Mouse (Mus musculus) cerebellum, postnatal 36 days (tissue): Measurements from ENCODE around the gene Pan3.
"Not testable (repeated sequence)": the region's sequence is repeated elsewhere in the genome, so short reads cannot be mapped to it uniquely, and the experiment has no call there.

Experiments used
- DNase-seq, 2 experiments: peaks; one replicate each; pipeline ENCODE4 v3.0.0; 2021 to 2022; ENCODE audit warnings: mixed read lengths in 2 of 2

The Pan3 gene

GRCm38 (mm10) chr5:147489226-147489625 lies 59.3 kb downstream of the Pan3 start:
- DNase-seq, result no peak

GRCm38 (mm10) chr5:147490907-147491306 lies 60.9 kb downstream of the Pan3 start:
- DNase-seq, result no peak

- DNase-seq, result no peak
These were observed 62.5 kb downstream of the Pan3 start for GRCm38 (mm10) chr5:147492511-147492910.

GRCm38 (mm10) chr5:147493205-147493604 lies 63.2 kb downstream of the Pan3 start:
- DNase-seq, result no peak

- DNase-seq, result no peak
These were observed 63.7 kb downstream of the Pan3 start for GRCm38 (mm10) chr5:147493685-147494084.

GRCm38 (mm10) chr5:147494388-147494787 lies 64.4 kb downstream of the Pan3 start:
- no peak for DNase-seq

GRCm38 (mm10) chr5:147494791-147495376 lies 64.9 kb downstream of the Pan3 start:
- no peak for DNase-seq

GRCm38 (mm10) chr5:147495961-147496360 lies 66.0 kb downstream of the Pan3 start:
- DNase-seq, result peak; percentile 49 to 67

- peak; percentile 15 to 21 for DNase-seq
These were observed 67.0 kb downstream of the Pan3 start for GRCm38 (mm10) chr5:147496921-147497320.

- no peak for DNase-seq
These were observed 67.8 kb downstream of the Pan3 start for GRCm38 (mm10) chr5:147497714-147498113.

- DNase-seq, result no peak
These were observed 71.6 kb downstream of the Pan3 start for GRCm38 (mm10) chr5:147501456-147501998.

- no peak for DNase-seq
These were observed 73.0 kb downstream of the Pan3 start for GRCm38 (mm10) chr5:147502921-147503320.

GRCm38 (mm10) chr5:147511350-147511749 lies 81.4 kb downstream of the Pan3 start:
- no peak for DNase-seq

GRCm38 (mm10) chr5:147527006-147527405 lies 97.0 kb downstream of the Pan3 start:
- no peak for DNase-seq

- DNase-seq, result no peak
These were observed 97.8 kb downstream of the Pan3 start for GRCm38 (mm10) chr5:147527788-147528187.

- DNase-seq, result no peak
These were observed 102.1 kb downstream of the Pan3 start for GRCm38 (mm10) chr5:147532031-147532430.

- no peak for DNase-seq
These were observed 109.4 kb downstream of the Pan3 start for GRCm38 (mm10) chr5:147539409-147539808.

GRCm38 (mm10) chr5:147539815-147540214 lies 109.9 kb downstream of the Pan3 start:
- DNase-seq, result no peak

- DNase-seq, result no peak
These were observed 112.3 kb downstream of the Pan3 start for GRCm38 (mm10) chr5:147542291-147542690.

- DNase-seq, result peak in 1 of 2 experiments; percentile 25
These were observed 115.8 kb downstream of the Pan3 start for GRCm38 (mm10) chr5:147545731-147546241.

GRCm38 (mm10) chr5:147549016-147549755 lies 119.2 kb downstream of the Pan3 start:
- no peak for DNase-seq

- DNase-seq, result no peak
These were observed 122.1 kb downstream of the Pan3 start for GRCm38 (mm10) chr5:147551879-147552627.

- DNase-seq, result not testable (repeated sequence)
These were observed 127.7 kb downstream of the Pan3 start for GRCm38 (mm10) chr5:147557641-147558040.
